Mouse (Mus musculus) kidney, adult 2 months (tissue): ENCODE measurements around the gene Hoxc6.

Experiments used
- CTCF ChIP-seq: fragments of 200-500 bp; conservative IDR thresholded peaks from 2 replicates; pipeline ENCODE4 v1.5.1; 2011; ENCODE audit warnings: low read depth, mild to moderate bottlenecking, control low read depth, low read length, moderate library complexity, mixed read lengths; ENCODE audit not compliant: insufficient read depth, insufficient read length
- POLR2A ChIP-seq: fragments of 200-500 bp; IDR thresholded peaks from one replicate; pipeline ENCODE4 v1.6.1; 2011; ENCODE audit warnings: low read depth, low read length, control low read depth

DNA sequence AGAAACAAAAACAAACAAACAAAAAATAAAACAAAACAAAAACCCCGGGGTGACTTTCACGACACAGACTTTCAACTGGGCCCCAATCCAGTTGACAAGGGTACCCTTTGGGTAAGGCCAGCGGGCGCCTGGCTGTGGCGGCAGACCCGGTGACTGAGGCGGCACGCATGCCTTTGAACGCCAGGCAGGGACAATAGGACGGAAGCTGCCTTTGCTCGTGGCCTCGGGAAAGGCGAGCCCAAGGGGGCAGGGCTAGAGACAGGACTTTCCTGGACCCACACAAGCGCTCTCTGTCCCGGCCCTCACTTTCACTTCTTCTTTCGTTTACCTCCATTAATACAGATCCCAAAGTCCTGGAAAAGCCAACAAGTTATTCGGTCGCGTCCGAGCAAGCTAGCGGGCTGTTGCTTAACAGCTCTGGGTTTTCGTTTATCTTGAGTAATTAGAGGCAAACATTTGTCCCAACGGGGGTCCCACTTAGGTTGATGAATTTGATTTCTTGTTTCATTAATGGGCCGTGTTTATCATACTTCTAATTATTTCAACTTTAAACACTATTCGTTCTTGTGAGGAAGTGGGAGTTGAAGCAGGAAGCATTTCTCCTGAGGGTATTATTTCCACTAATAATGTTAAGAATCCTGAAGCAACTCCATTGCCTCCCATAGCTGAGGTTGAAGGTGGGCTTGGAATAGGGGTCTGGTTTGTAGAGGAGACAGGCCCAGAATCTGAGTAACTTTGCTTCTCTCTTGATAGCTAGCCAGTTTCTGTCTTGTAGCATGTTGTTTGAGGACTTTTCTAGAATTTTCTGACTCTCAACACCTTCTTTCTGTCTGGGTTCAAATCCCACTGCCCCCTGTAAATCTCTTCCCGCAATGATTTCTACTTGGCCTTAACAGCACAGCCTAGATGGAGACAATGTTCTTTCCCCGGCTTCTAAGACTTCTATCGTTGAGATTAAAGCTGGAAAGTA lies 34.1 kb upstream of the Hoxc6 start:
- TF ChIP-seq CTCF, result no peak
- no peak for TF ChIP-seq POLR2A
